Mouse (Mus musculus): ENCODE measurements at regions not wholly inside any gene's neighbourhood (a gene's known extent, or its start where the extent isn't known, plus 50 kb on each side); places are given as distances from the start of the nearest gene placed in this dataset.

- Histone ChIP-seq H3K27me3 (ENCODE audit: control insufficient read depth, insufficient read depth, low read length) (no peaks in the 10 kb centered on the region), H3K9me3 (ENCODE audit: control insufficient read depth, low read length) (no peaks in the 10 kb centered on the region), H3K9ac (replicated peaks) (no peak overlapping the region), H3K27ac (no peak overlapping the region), H3K4me3 (ENCODE audit: insufficient read depth in 1 of 2, low read depth in 2 of 2, low read length in 2 of 2) (no peak overlapping the region), H3K36me3 (replicated peaks; ENCODE audit: control insufficient read depth, insufficient read depth, low read depth) (no peaks in the 10 kb centered on the region), H3K4me1 (replicated peaks; ENCODE audit: control insufficient read depth in 2 of 2, insufficient read depth in 2 of 2, low read length in 1 of 2) (no peaks in the 10 kb centered on the region), H3K4me2 (ENCODE audit: low read depth) (no peak overlapping the region)
- no peak for ATAC-seq (ENCODE audit: insufficient read depth)
- WGBS (ENCODE audit: insufficient replicate concordance) = 54% methylated on average over 1 of the region's 1 CpGs
- TF ChIP-seq EP300 (IDR thresholded peaks at IDR 0.05; ENCODE audit: low read depth) (no peak), CTCF (IDR thresholded peaks at IDR 0.05; ENCODE audit: low read depth) (no peak)
- DNase-seq (ENCODE audit: low read depth in 3 of 3, low spot score in 3 of 3) = no peak
Measured at GRCm38 (mm10) chr14:71359581-71359980, 759.9 kb upstream of the Fam160b2 start.

GRCm38 (mm10) chr14:71338219-71338618 lies 738.6 kb upstream of the Fam160b2 start:
- H3K36me3 ChIP-seq (replicated peaks; ENCODE audit: control insufficient read depth, insufficient read depth, low read depth) = no peaks in the 10 kb centered on the region
- TF ChIP-seq CTCF (IDR thresholded peaks at IDR 0.05; ENCODE audit: low read depth) = no peak
- no peak for TF ChIP-seq EP300 (IDR thresholded peaks at IDR 0.05; ENCODE audit: low read depth)
- no peaks in the 10 kb centered on the region for H3K4me1 ChIP-seq (replicated peaks; ENCODE audit: control insufficient read depth in 2 of 2, insufficient read depth in 2 of 2, low read length in 1 of 2)
- 74% methylated on average over 5 of the region's 5 CpGs for WGBS (ENCODE audit: insufficient replicate concordance)
- H3K9ac ChIP-seq (replicated peaks) = no peak overlapping the region
- no peak overlapping the region for H3K27ac ChIP-seq
- no peak overlapping the region for H3K4me2 ChIP-seq (ENCODE audit: low read depth)
- H3K4me3 ChIP-seq (ENCODE audit: insufficient read depth in 1 of 2, low read depth in 2 of 2, low read length in 2 of 2) = no peak overlapping the region
- no peaks in the 10 kb centered on the region for H3K27me3 ChIP-seq (ENCODE audit: control insufficient read depth, insufficient read depth, low read length)
- DNase-seq (ENCODE audit: low read depth in 3 of 3, low spot score in 3 of 3) (no peak), ATAC-seq (ENCODE audit: insufficient read depth) (no peak)
- no peaks in the 10 kb centered on the region for H3K9me3 ChIP-seq (ENCODE audit: control insufficient read depth, low read length)

GRCm38 (mm10) chr14:71336906-71337305 lies 737.3 kb upstream of the Fam160b2 start:
- Histone ChIP-seq H3K9ac (replicated peaks) (no peak overlapping the region), H3K4me1 (replicated peaks; ENCODE audit: control insufficient read depth in 2 of 2, insufficient read depth in 2 of 2, low read length in 1 of 2) (no peaks in the 10 kb centered on the region), H3K36me3 (replicated peaks; ENCODE audit: control insufficient read depth, insufficient read depth, low read depth) (no peaks in the 10 kb centered on the region), H3K4me3 (ENCODE audit: insufficient read depth in 1 of 2, low read depth in 2 of 2, low read length in 2 of 2) (no peak overlapping the region), H3K27me3 (ENCODE audit: control insufficient read depth, insufficient read depth, low read length) (no peaks in the 10 kb centered on the region), H3K4me2 (ENCODE audit: low read depth) (no peak overlapping the region), H3K27ac (no peak overlapping the region), H3K9me3 (ENCODE audit: control insufficient read depth, low read length) (no peaks in the 10 kb centered on the region)
- TF ChIP-seq CTCF (IDR thresholded peaks at IDR 0.05; ENCODE audit: low read depth) (no peak), EP300 (IDR thresholded peaks at IDR 0.05; ENCODE audit: low read depth) (no peak)
- WGBS (ENCODE audit: insufficient replicate concordance) = 67% methylated on average over 3 of the region's 3 CpGs
- DNase-seq (ENCODE audit: low read depth in 3 of 3, low spot score in 3 of 3) (no peak), ATAC-seq (ENCODE audit: insufficient read depth) (no peak)

- ATAC-seq (ENCODE audit: insufficient read depth) = no peak
Measured at GRCm38 (mm10) chr14:71334022-71334421, 734.4 kb upstream of the Fam160b2 start.

GRCm38 (mm10) chr14:71329862-71330630 lies 730.4 kb upstream of the Fam160b2 start:
- Histone ChIP-seq H3K9me3 (ENCODE audit: control insufficient read depth, low read length) (no peaks in the 10 kb centered on the region), H3K4me3 (ENCODE audit: insufficient read depth in 1 of 2, low read depth in 2 of 2, low read length in 2 of 2) (no peak overlapping the region), H3K27me3 (ENCODE audit: control insufficient read depth, insufficient read depth, low read length) (no peaks in the 10 kb centered on the region), H3K4me1 (replicated peaks; ENCODE audit: control insufficient read depth in 2 of 2, insufficient read depth in 2 of 2, low read length in 1 of 2) (no peaks in the 10 kb centered on the region), H3K9ac (replicated peaks) (no peak overlapping the region), H3K4me2 (ENCODE audit: low read depth) (no peak overlapping the region), H3K27ac (no peak overlapping the region), H3K36me3 (replicated peaks; ENCODE audit: control insufficient read depth, insufficient read depth, low read depth) (no peaks in the 10 kb centered on the region)
- ATAC-seq (ENCODE audit: insufficient read depth) = no peak
- DNase-seq (ENCODE audit: low read depth in 3 of 3, low spot score in 3 of 3) = no peak
- 26% methylated on average over 5 of the region's 5 CpGs for WGBS (ENCODE audit: insufficient replicate concordance)
- TF ChIP-seq EP300 (IDR thresholded peaks at IDR 0.05; ENCODE audit: low read depth) (no peak), CTCF (IDR thresholded peaks at IDR 0.05; ENCODE audit: low read depth) (no peak)

More at GRCm38 (mm10) chr14:71334022-71334421, 734.4 kb upstream of the Fam160b2 start:
- no peaks in the 10 kb centered on the region for H3K9me3 ChIP-seq (ENCODE audit: control insufficient read depth, low read length)
- no peak for DNase-seq (ENCODE audit: low read depth in 3 of 3, low spot score in 3 of 3)
- H3K4me2 ChIP-seq (ENCODE audit: low read depth) = no peak overlapping the region
- WGBS (ENCODE audit: insufficient replicate concordance) = 56% methylated on average over 1 of the region's 1 CpGs
- no peaks in the 10 kb centered on the region for H3K36me3 ChIP-seq (replicated peaks; ENCODE audit: control insufficient read depth, insufficient read depth, low read depth)
- no peaks in the 10 kb centered on the region for H3K4me1 ChIP-seq (replicated peaks; ENCODE audit: control insufficient read depth in 2 of 2, insufficient read depth in 2 of 2, low read length in 1 of 2)
- H3K27me3 ChIP-seq (ENCODE audit: control insufficient read depth, insufficient read depth, low read length) = no peaks in the 10 kb centered on the region
- H3K27ac ChIP-seq = no peak overlapping the region
- no peak overlapping the region for H3K4me3 ChIP-seq (ENCODE audit: insufficient read depth in 1 of 2, low read depth in 2 of 2, low read length in 2 of 2)
- TF ChIP-seq CTCF (IDR thresholded peaks at IDR 0.05; ENCODE audit: low read depth) = no peak
- no peak for TF ChIP-seq EP300 (IDR thresholded peaks at IDR 0.05; ENCODE audit: low read depth)
- no peak overlapping the region for H3K9ac ChIP-seq (replicated peaks)
